Mouse (Mus musculus): ENCODE results near the gene U2surp. TPM values are rescaled to one million over a fixed set of nuclear protein-coding genes. Genes with fewer than 3 reads are reported as not detected.
"Not testable (repeated sequence)": the region's sequence is repeated elsewhere in the genome, so short reads cannot be mapped to it uniquely, and the experiment has no call there.

Gene U2surp
- polyA plus RNA-seq, 1 experiment from 2014 or later = 48.7 TPM

GRCm38 (mm10) chr9:95499848-95500247, 11.9 kb downstream of the U2surp start:
- peaks cover 3% of the 10 kb centered on the region; the same call in 1 of the 2 replicates for H3K36me3 ChIP-seq (ENCODE audit: control insufficient read depth, insufficient read depth)
- H3K4me3 ChIP-seq (ENCODE audit: low read depth, low read length) = no peak overlapping the region
- H3K27me3 ChIP-seq (ENCODE audit: control insufficient read depth, insufficient read depth, low read depth, low read length) = no peaks in the 10 kb centered on the region
- H3K27ac ChIP-seq (ENCODE audit: low read length) = no peak overlapping the region
- peaks cover 2% of the 10 kb centered on the region; the same call in 1 of the 2 replicates for H3K4me1 ChIP-seq (ENCODE audit: control insufficient read depth, low read depth, low read length)
- ATAC-seq (ENCODE audit: low read depth) = no peak
- no peak overlapping the region for H3K9ac ChIP-seq (ENCODE audit: low read depth, low read length)
- no peaks in the 10 kb centered on the region for H3K9me3 ChIP-seq (replicated peaks; ENCODE audit: control insufficient read depth, low read length)
- no peak overlapping the region for H3K4me2 ChIP-seq (ENCODE audit: low read depth, low read length)

- ATAC-seq (ENCODE audit: low read depth) = no peak
- WGBS (ENCODE audit: insufficient replicate concordance) = 66% methylated on average over 1 of the region's 1 CpGs
- H3K36me3 ChIP-seq (ENCODE audit: control insufficient read depth, insufficient read depth) = peaks cover 11% of the 10 kb centered on the region
Measured at GRCm38 (mm10) chr9:95495038-95495437, 16.8 kb downstream of the U2surp start.

GRCm38 (mm10) chr9:95493393-95493792, 18.4 kb downstream of the U2surp start:
- no peaks in the 10 kb centered on the region for H3K9me3 ChIP-seq (replicated peaks; ENCODE audit: control insufficient read depth, low read length)
- WGBS (ENCODE audit: insufficient replicate concordance) = 66% methylated on average over 3 of the region's 3 CpGs
- H3K9ac ChIP-seq (ENCODE audit: low read depth, low read length) = no peak overlapping the region
- no peak overlapping the region for H3K4me2 ChIP-seq (ENCODE audit: low read depth, low read length)
- ATAC-seq (ENCODE audit: low read depth) = no peak
- peaks cover 20% of the 10 kb centered on the region for H3K36me3 ChIP-seq (ENCODE audit: control insufficient read depth, insufficient read depth)
- no peak overlapping the region for H3K27ac ChIP-seq (ENCODE audit: low read length)
- H3K4me1 ChIP-seq (ENCODE audit: control insufficient read depth, low read depth, low read length) = no peaks in the 10 kb centered on the region
- no peaks in the 10 kb centered on the region for H3K27me3 ChIP-seq (ENCODE audit: control insufficient read depth, insufficient read depth, low read depth, low read length)
- H3K4me3 ChIP-seq (ENCODE audit: low read depth, low read length) = no peak overlapping the region

More at GRCm38 (mm10) chr9:95495038-95495437, 16.8 kb downstream of the U2surp start:
- no peak overlapping the region for H3K4me2 ChIP-seq (ENCODE audit: low read depth, low read length)
- no peak overlapping the region for H3K27ac ChIP-seq (ENCODE audit: low read length)
- no peaks in the 10 kb centered on the region for H3K9me3 ChIP-seq (replicated peaks; ENCODE audit: control insufficient read depth, low read length)
- H3K4me3 ChIP-seq (ENCODE audit: low read depth, low read length) = no peak overlapping the region
- no peaks in the 10 kb centered on the region for H3K27me3 ChIP-seq (ENCODE audit: control insufficient read depth, insufficient read depth, low read depth, low read length)
- H3K4me1 ChIP-seq (ENCODE audit: control insufficient read depth, low read depth, low read length) = no peaks in the 10 kb centered on the region
- H3K9ac ChIP-seq (ENCODE audit: low read depth, low read length) = no peak overlapping the region

GRCm38 (mm10) chr9:95490003-95490402, 21.8 kb downstream of the U2surp start:
- H3K27me3 ChIP-seq (ENCODE audit: control insufficient read depth, insufficient read depth, low read depth, low read length) = no peaks in the 10 kb centered on the region
- 81% methylated on average over 3 of the region's 3 CpGs for WGBS (ENCODE audit: insufficient replicate concordance)
- no peak for ATAC-seq (ENCODE audit: low read depth)
- no peaks in the 10 kb centered on the region for H3K4me1 ChIP-seq (ENCODE audit: control insufficient read depth, low read depth, low read length)
- H3K4me2 ChIP-seq (ENCODE audit: low read depth, low read length) = no peak overlapping the region
- H3K4me3 ChIP-seq (ENCODE audit: low read depth, low read length) = no peak overlapping the region
- no peak overlapping the region for H3K9ac ChIP-seq (ENCODE audit: low read depth, low read length)
- H3K27ac ChIP-seq (ENCODE audit: low read length) = no peak overlapping the region
- no peaks in the 10 kb centered on the region for H3K9me3 ChIP-seq (replicated peaks; ENCODE audit: control insufficient read depth, low read length)
- peaks cover 19% of the 10 kb centered on the region for H3K36me3 ChIP-seq (ENCODE audit: control insufficient read depth, insufficient read depth)

GRCm38 (mm10) chr9:95488861-95489260, 22.9 kb downstream of the U2surp start:
- no peak for ATAC-seq (ENCODE audit: low read depth)
- no peaks in the 10 kb centered on the region for H3K9me3 ChIP-seq (replicated peaks; ENCODE audit: control insufficient read depth, low read length)
- H3K4me2 ChIP-seq (ENCODE audit: low read depth, low read length) = no peak overlapping the region
- no peaks in the 10 kb centered on the region for H3K27me3 ChIP-seq (ENCODE audit: control insufficient read depth, insufficient read depth, low read depth, low read length)
- H3K4me1 ChIP-seq (ENCODE audit: control insufficient read depth, low read depth, low read length) = no peaks in the 10 kb centered on the region
- H3K9ac ChIP-seq (ENCODE audit: low read depth, low read length) = no peak overlapping the region
- no peak overlapping the region for H3K27ac ChIP-seq (ENCODE audit: low read length)
- H3K36me3 ChIP-seq (ENCODE audit: control insufficient read depth, insufficient read depth) = peaks cover 23% of the 10 kb centered on the region
- H3K4me3 ChIP-seq (ENCODE audit: low read depth, low read length) = no peak overlapping the region

GRCm38 (mm10) chr9:95479981-95480380, 31.8 kb downstream of the U2surp start:
- no peak overlapping the region for H3K4me2 ChIP-seq (ENCODE audit: low read depth, low read length)
- ATAC-seq (ENCODE audit: low read depth) = no peak
- no peak overlapping the region for H3K27ac ChIP-seq (ENCODE audit: low read length)
- 86% methylated on average over 3 of the region's 3 CpGs for WGBS (ENCODE audit: insufficient replicate concordance)
- no peaks in the 10 kb centered on the region for H3K9me3 ChIP-seq (replicated peaks; ENCODE audit: control insufficient read depth, low read length)
- no peak overlapping the region for H3K4me3 ChIP-seq (ENCODE audit: low read depth, low read length)
- no peak overlapping the region for H3K9ac ChIP-seq (ENCODE audit: low read depth, low read length)
- no peaks in the 10 kb centered on the region for H3K27me3 ChIP-seq (ENCODE audit: control insufficient read depth, insufficient read depth, low read depth, low read length)
- H3K4me1 ChIP-seq (ENCODE audit: control insufficient read depth, low read depth, low read length) = no peaks in the 10 kb centered on the region
- H3K36me3 ChIP-seq (ENCODE audit: control insufficient read depth, insufficient read depth) = peaks cover 27% of the 10 kb centered on the region

- no peak overlapping the region for H3K4me2 ChIP-seq (ENCODE audit: low read depth, low read length)
- 84% methylated on average over 5 of the region's 5 CpGs for WGBS (ENCODE audit: insufficient replicate concordance)
- no peaks in the 10 kb centered on the region for H3K27me3 ChIP-seq (ENCODE audit: control insufficient read depth, insufficient read depth, low read depth, low read length)
- no peak overlapping the region for H3K4me3 ChIP-seq (ENCODE audit: low read depth, low read length)
- H3K9me3 ChIP-seq (replicated peaks; ENCODE audit: control insufficient read depth, low read length) = no peaks in the 10 kb centered on the region
- no peak overlapping the region for H3K27ac ChIP-seq (ENCODE audit: low read length)
- H3K36me3 ChIP-seq (ENCODE audit: control insufficient read depth, insufficient read depth) = peaks cover 26% of the 10 kb centered on the region
- H3K9ac ChIP-seq (ENCODE audit: low read depth, low read length) = no peak overlapping the region
- H3K4me1 ChIP-seq (ENCODE audit: control insufficient read depth, low read depth, low read length) = no peaks in the 10 kb centered on the region
- ATAC-seq (ENCODE audit: low read depth) = no peak
Measured at GRCm38 (mm10) chr9:95478443-95478842, 33.4 kb downstream of the U2surp start.

GRCm38 (mm10) chr9:95472926-95473325, 38.9 kb downstream of the U2surp start:
- 90% methylated on average over 1 of the region's 1 CpGs for WGBS (ENCODE audit: insufficient replicate concordance)
- Histone ChIP-seq H3K4me3 (ENCODE audit: low read depth, low read length) (no peak overlapping the region), H3K9me3 (replicated peaks; ENCODE audit: control insufficient read depth, low read length) (no peaks in the 10 kb centered on the region), H3K27me3 (ENCODE audit: control insufficient read depth, insufficient read depth, low read depth, low read length) (no peaks in the 10 kb centered on the region), H3K4me2 (ENCODE audit: low read depth, low read length) (no peak overlapping the region), H3K9ac (ENCODE audit: low read depth, low read length) (no peak overlapping the region), H3K4me1 (ENCODE audit: control insufficient read depth, low read depth, low read length) (no peaks in the 10 kb centered on the region), H3K27ac (ENCODE audit: low read length) (no peak overlapping the region), H3K36me3 (ENCODE audit: control insufficient read depth, insufficient read depth) (peaks cover 31% of the 10 kb centered on the region)
- ATAC-seq (ENCODE audit: low read depth) = no peak

GRCm38 (mm10) chr9:95469011-95469576, 42.7 kb downstream of the U2surp start:
- not testable (repeated sequence) for H3K9me3 ChIP-seq (replicated peaks; ENCODE audit: control insufficient read depth, low read length); H3K27ac ChIP-seq (ENCODE audit: low read length); H3K27me3 ChIP-seq (ENCODE audit: control insufficient read depth, insufficient read depth, low read depth, low read length); H3K4me2 ChIP-seq (ENCODE audit: low read depth, low read length); ATAC-seq (ENCODE audit: low read depth); H3K4me1 ChIP-seq (ENCODE audit: control insufficient read depth, low read depth, low read length); H3K9ac ChIP-seq (ENCODE audit: low read depth, low read length); H3K4me3 ChIP-seq (ENCODE audit: low read depth, low read length)
- H3K36me3 ChIP-seq (ENCODE audit: control insufficient read depth, insufficient read depth) = peaks cover 27% of the 10 kb centered on the region
- 77% methylated on average over 7 of the region's 7 CpGs for WGBS (ENCODE audit: insufficient replicate concordance)

Measured in liver, embryonic 16.5 days (tissue).